ENCODE assay signal across 10 mouse cellular contexts in genomic region chr5:105346463-105346862, GRCm38 (mm10). TPM values are rescaled to one million over a fixed set of nuclear protein-coding genes. Genes with fewer than 3 reads are reported as not detected.
A peak's percentile ranks its signal among the peaks of the same experiment; 100 is the strongest.
DNase-seq lines count a peak whose midpoint lies in the region; ATAC-seq and TF ChIP-seq lines count a peak whose summit lies in the region.
"Had no signal": no experiment of that assay in that cellular context is flagged by ENCODE, and none has a peak within 500 bp of the region (broad histone marks: within the 10 kb centered on the region; RNA-seq: fewer than 3 reads in every experiment).

No protein-coding gene starts in this region.

- H3K27ac ChIP-seq in lung, postnatal 0 days (ENCODE audit: low read length), result no peak overlapping the region
- H3K27ac ChIP-seq: midbrain, embryonic 15.5 days had no signal

- TF ChIP-seq EP300 in lung, postnatal 0 days (IDR thresholded peaks at IDR 0.05), result peak; percentile 63; the same call in 1 of the 2 replicates

- no peak for TF ChIP-seq CTCF in lung, postnatal 0 days (IDR thresholded peaks at IDR 0.05)

- DNase-seq in heart, adult 11 months, result peak; percentile 90
- DNase-seq in heart, postnatal 4 days, result no peak
- peak; percentile 33 for DNase-seq in CD4-positive helper T cell, adult 2 months (ENCODE audit: low read depth, low spot score)
- DNase-seq in lung, postnatal 0 days (ENCODE audit: low spot score), result peak; percentile 85
- no peak for DNase-seq in B cell, adult 2 months
- no peak for DNase-seq in frontal cortex, postnatal 10 days (ENCODE audit: low spot score in 2 of 2)
- DNase-seq in gastrocnemius, postnatal 4 days (ENCODE audit: low spot score in 2 of 2), result no peak
- DNase-seq: cerebellum, adult 18-20 months had no signal

- no peaks in the 10 kb centered on the region for H3K27me3 ChIP-seq in lung, postnatal 0 days (replicated peaks; ENCODE audit: insufficient read depth, low read length)
- H3K27me3 ChIP-seq: midbrain, embryonic 15.5 days had no signal

- no peak overlapping the region for H3K4me2 ChIP-seq in lung, postnatal 0 days (replicated peaks; ENCODE audit: low read depth, low read length)
- H3K4me2 ChIP-seq: midbrain, embryonic 15.5 days had no signal

- ATAC-seq in inflammation-experienced regulatory T-cells, adult 6 months, result peak; percentile 38
- ATAC-seq in lung, postnatal 0 days, result peak; percentile 91
- ATAC-seq: midbrain, embryonic 15.5 days had no signal

- H3K4me3 ChIP-seq in lung, postnatal 0 days (ENCODE audit: low read depth, low read length), result no peak overlapping the region
- H3K4me3 ChIP-seq: midbrain, embryonic 15.5 days had no signal

- H3K36me3 ChIP-seq in lung, postnatal 0 days (ENCODE audit: insufficient read depth, low read length), result no peaks in the 10 kb centered on the region
- H3K36me3 ChIP-seq: midbrain, embryonic 15.5 days had no signal

- H3K9ac ChIP-seq in lung, postnatal 0 days (replicated peaks; ENCODE audit: low read depth), result no peak overlapping the region
- H3K9ac ChIP-seq: midbrain, embryonic 15.5 days had no signal

- no peaks in the 10 kb centered on the region for H3K9me3 ChIP-seq in lung, postnatal 0 days (ENCODE audit: low read length)
- H3K9me3 ChIP-seq: midbrain, embryonic 15.5 days had no signal

- no peaks in the 10 kb centered on the region; the same call in 1 of the 2 replicates for H3K4me1 ChIP-seq in lung, postnatal 0 days (ENCODE audit: insufficient read depth, low read depth, low read length)
- H3K4me1 ChIP-seq: midbrain, embryonic 15.5 days had no signal

RNA-seq across cellular contexts. Expression of gene Gbp6, which starts 53.0 kb away (rescaled TPM):
- 1 to 10 TPM; 1.4 to 1.9 TPM for total RNA-seq in heart, postnatal 4 days (2021)
- polyA plus RNA-seq in inflammation-experienced regulatory T-cells, adult 6 months (2017; shearing (Covaris generic)), result 100 to 1,000 TPM; 143 to 156 (median 147) TPM
- polyA plus RNA-seq in lung, postnatal 0 days (2015; fragmentation: Nextera tagmentation; extraction: Ambion mirVana), result 3.1 and 4.5 TPM in 2 replicates
- total RNA-seq in gastrocnemius, postnatal 4 days (2021), result 1 to 10 TPM; 1.7 to 1.8 TPM

RNA-seq across cellular contexts. Expression of gene Gm43302, which starts 53.0 kb away (rescaled TPM):
- total RNA-seq in heart, postnatal 4 days (2021), result not detected
- polyA plus RNA-seq in inflammation-experienced regulatory T-cells, adult 6 months (2017; shearing (Covaris generic)), result 1 to 10 TPM; 1.2 to 8.5 (median 2.4) TPM
- 0.07 TPM in 2 replicates for polyA plus RNA-seq in lung, postnatal 0 days (2015; fragmentation: Nextera tagmentation; extraction: Ambion mirVana)
- not detected for total RNA-seq in gastrocnemius, postnatal 4 days (2021)

Comparison
In these comparisons a context has a peak if more than half of its experiments do, and no peak if none do; other contexts are left out.
1. DNase-seq: peak in heart, adult 11 months (single experiment), CD4-positive helper T cell, adult 2 months (single experiment) and lung, postnatal 0 days (single experiment); none in heart, postnatal 4 days (single experiment), B cell, adult 2 months (0 of 2), frontal cortex, postnatal 10 days (0 of 2) and gastrocnemius, postnatal 4 days (0 of 2).